ENCODE assay signal across 20 mouse cellular contexts in the genomic region with DNA sequence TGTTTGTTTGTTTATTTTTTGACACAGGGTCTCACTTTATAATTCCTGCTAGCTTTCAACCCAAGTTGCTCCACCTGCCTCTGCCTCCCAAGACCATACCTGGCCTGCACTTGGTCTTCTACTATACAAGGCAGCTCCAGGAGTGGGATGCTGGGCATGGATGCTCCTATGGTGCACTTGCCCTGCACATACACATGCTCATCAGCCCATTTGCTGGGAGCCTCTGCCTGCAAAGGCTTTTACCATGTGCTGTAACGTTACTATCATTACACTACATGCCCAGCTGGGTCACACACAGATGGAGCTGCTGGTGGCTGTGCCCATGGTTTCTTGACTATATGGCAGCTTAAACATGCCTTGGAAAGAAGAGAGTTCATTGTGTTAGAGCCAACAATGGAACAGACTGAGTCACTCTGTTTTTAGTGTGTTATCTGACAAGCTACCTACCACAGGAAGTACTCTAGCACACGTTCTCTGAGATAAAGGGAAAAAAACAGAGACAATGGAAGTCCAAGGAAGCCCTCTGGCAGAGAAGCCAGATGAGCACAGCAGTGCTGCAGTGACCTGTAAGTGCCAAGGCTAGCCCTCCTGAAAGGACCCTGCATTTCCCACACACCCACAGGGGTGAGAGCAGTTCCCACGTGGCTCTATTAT. TPM values are rescaled to one million over a fixed set of nuclear protein-coding genes. Genes with fewer than 3 reads are reported as not detected.
DNase-seq lines count a peak whose midpoint lies in the region; ATAC-seq and TF ChIP-seq lines count a peak whose summit lies in the region.
"Had no signal": no experiment of that assay in that cellular context is flagged by ENCODE, and none has a peak within 500 bp of the region (broad histone marks: within the 10 kb centered on the region; RNA-seq: fewer than 3 reads in every experiment).

No protein-coding gene starts in this region.

- no peak for TF ChIP-seq CTCF in heart, postnatal 0 days (IDR thresholded peaks at IDR 0.05; ENCODE audit: low read depth)
- no peak for TF ChIP-seq CTCF in heart, adult 2 months (IDR thresholded peaks at IDR 0.05)

- H3K9ac ChIP-seq in heart, postnatal 0 days (replicated peaks; ENCODE audit: low read depth, low read length), result no peak overlapping the region
- no peak overlapping the region for H3K9ac ChIP-seq in heart, adult 2 months (ENCODE audit: low read depth, low read length)
- H3K9ac ChIP-seq: kidney, embryonic 15.5 days; limb, embryonic 12.5 days; lung, embryonic 14.5 days; neural tube, embryonic 15.5 days; stomach, embryonic 15.5 days had no signal

- peak; percentile 39; the same call in 1 of the 2 replicates for ATAC-seq in heart, postnatal 0 days (ENCODE audit: insufficient read depth, low read depth)
- ATAC-seq in CD4-positive, CD25-positive, alpha-beta regulatory T cell, adult 4 months, result peak; percentile 62
- ATAC-seq in inflammation-experienced regulatory T-cells, adult 6 months, result peak; percentile 63
- ATAC-seq: forebrain, embryonic 16.5 days; hindbrain, postnatal 0 days had no signal

- TF ChIP-seq EP300 in heart, postnatal 0 days (IDR thresholded peaks at IDR 0.05; ENCODE audit: low read depth), result no peak
- no peak for TF ChIP-seq EP300 in heart, adult 2 months (IDR thresholded peaks at IDR 0.05; ENCODE audit: insufficient read depth, low read depth, low read length)

- no peaks in the 10 kb centered on the region for H3K27me3 ChIP-seq in heart, postnatal 0 days (ENCODE audit: control insufficient read depth, insufficient read depth, low read length)
- no peaks in the 10 kb centered on the region for H3K27me3 ChIP-seq in heart, adult 2 months (ENCODE audit: control insufficient read depth, insufficient read depth, low read length)
- H3K27me3 ChIP-seq: kidney, embryonic 15.5 days; limb, embryonic 12.5 days; neural tube, embryonic 15.5 days; stomach, embryonic 15.5 days had no signal

- 33% methylated on average over 3 of the region's 3 CpGs for WGBS in heart, postnatal 0 days
- 28% methylated on average over 3 of the region's 3 CpGs for WGBS in heart, adult 2 months

- H3K4me1 ChIP-seq in heart, postnatal 0 days (ENCODE audit: control insufficient read depth, insufficient read depth), result no peaks in the 10 kb centered on the region
- H3K4me1 ChIP-seq in heart, adult 2 months (ENCODE audit: control insufficient read depth, insufficient read depth, low read length), result peaks cover 5% of the 10 kb centered on the region
- H3K4me1 ChIP-seq: kidney, embryonic 15.5 days; limb, embryonic 12.5 days had no signal

- intact Hi-C loops in heart, adult 2 months (cut with DNase I), result no loop called here

- 0 out of 2 replicates have a peak overlapping the region, but pooled peaks have one; percentile 18 for H3K27ac ChIP-seq in heart, postnatal 0 days (ENCODE audit: low read depth)
- H3K27ac ChIP-seq in heart, adult 2 months, result no peak overlapping the region
- H3K27ac ChIP-seq: hindbrain, postnatal 0 days; kidney, embryonic 15.5 days; limb, embryonic 12.5 days; neural tube, embryonic 15.5 days; stomach, embryonic 15.5 days had no signal

- H3K4me2 ChIP-seq in heart, postnatal 0 days (ENCODE audit: low read depth, low read length), result no peak overlapping the region
- H3K4me2 ChIP-seq: kidney, embryonic 15.5 days; limb, embryonic 12.5 days; lung, embryonic 14.5 days; neural tube, embryonic 15.5 days; stomach, embryonic 15.5 days had no signal

- peaks cover 4% of the 10 kb centered on the region; the same call in 1 of the 2 replicates for H3K79me2 ChIP-seq in heart, adult 2 months (replicated peaks; ENCODE audit: control insufficient read depth, insufficient read depth, low read length)

- no peak for TF ChIP-seq POLR2A in heart, adult 2 months (IDR thresholded peaks at IDR 0.05; ENCODE audit: insufficient read depth, low read depth, low read length)

- H3K4me3 ChIP-seq in heart, postnatal 0 days (ENCODE audit: low read depth, low read length), result no peak overlapping the region
- no peak overlapping the region for H3K4me3 ChIP-seq in heart, adult 2 months
- H3K4me3 ChIP-seq: kidney, embryonic 15.5 days; left cerebral cortex, adult 2 months; limb, embryonic 12.5 days; neural tube, embryonic 15.5 days; stomach, embryonic 15.5 days had no signal

- no peaks in the 10 kb centered on the region for H3K9me3 ChIP-seq in heart, postnatal 0 days (replicated peaks; ENCODE audit: control insufficient read depth, low read length)
- H3K9me3 ChIP-seq: kidney, embryonic 15.5 days; limb, embryonic 12.5 days; neural tube, embryonic 15.5 days; stomach, embryonic 15.5 days had no signal

- DNase-seq in heart, postnatal 0 days (ENCODE audit: low spot score), result no peak
- no peak for DNase-seq in heart, adult 2 months
- DNase-seq in B cell, adult 2 months, result peak; percentile 38 to 42
- DNase-seq in gastrocnemius, adult 18-20 months (ENCODE audit: low spot score), result no peak
- no peak for DNase-seq in kidney, postnatal 36 days
- DNase-seq: adrenal gland, adult 8-10 months; cerebellum, adult 8-10 months; gastrocnemius, postnatal 10 days; lung, embryonic 14.5 days; retina, postnatal 1 day; thymus, postnatal 25 days had no signal

- peaks cover 88% of the 10 kb centered on the region for H3K36me3 ChIP-seq in heart, postnatal 0 days (replicated peaks; ENCODE audit: control insufficient read depth, insufficient read depth, low read length)
- H3K36me3 ChIP-seq in heart, adult 2 months (ENCODE audit: control insufficient read depth, insufficient read depth, low read length), result peaks cover 8% of the 10 kb centered on the region

RNA-seq across cellular contexts. Expression of gene Litaf, which starts 12.4 kb away (rescaled TPM):
- total RNA-seq in heart, postnatal 0 days (2014; rRNA removed; ENCODE audit: low replicate concordance), result 77.1 and 78.2 TPM in 2 replicates
- polyA plus RNA-seq in heart, postnatal 0 days (2015; fragmentation: Nextera tagmentation; extraction: Ambion mirVana), result 53.8 and 55.7 TPM in 2 replicates
- total RNA-seq in heart, adult 2 months (2021), result 10 to 100 TPM; 19.6 to 25.0 TPM
- polyA plus RNA-seq in heart, adult 2 months (2012; rRNA removed), result 38.1 and 47.3 TPM in 2 replicates
- 10 to 100 TPM; 47.2 to 61.2 TPM for polyA plus RNA-seq in CD4-positive, CD25-positive, alpha-beta regulatory T cell, adult 4 months (2017; shearing (Covaris generic))
- polyA plus RNA-seq in inflammation-experienced regulatory T-cells, adult 6 months (2017; shearing (Covaris generic)), result 10 to 100 TPM; 29.9 to 99.4 (median 39.3) TPM
- total RNA-seq in gastrocnemius, adult 18-20 months (2021), result 10 to 100 TPM in 1 of 2 experiments, 1 to 10 TPM in 1; 8.7 to 10.7 TPM

RNA-seq across cellular contexts. Expression of gene Snn, which starts 17.6 kb away (rescaled TPM):
- 78.3 and 91.9 TPM in 2 replicates for total RNA-seq in heart, postnatal 0 days (2014; rRNA removed; ENCODE audit: low replicate concordance)
- 32.0 and 36.6 TPM in 2 replicates for polyA plus RNA-seq in heart, postnatal 0 days (2015; fragmentation: Nextera tagmentation; extraction: Ambion mirVana)
- total RNA-seq in heart, adult 2 months (2021), result 10 to 100 TPM; 22.6 to 32.3 TPM
- 23.9 and 32.2 TPM in 2 replicates for polyA plus RNA-seq in heart, adult 2 months (2012; rRNA removed)
- 1 to 10 TPM; 1.3 to 3.5 TPM for polyA plus RNA-seq in CD4-positive, CD25-positive, alpha-beta regulatory T cell, adult 4 months (2017; shearing (Covaris generic))
- 1 to 10 TPM in 2 of 3 experiments, under 1 TPM in 1; 0.84 to 1.3 (median 1.1) TPM for polyA plus RNA-seq in inflammation-experienced regulatory T-cells, adult 6 months (2017; shearing (Covaris generic))
- total RNA-seq in gastrocnemius, adult 18-20 months (2021), result 1 to 10 TPM; 2.4 to 3.4 TPM

RNA-seq across cellular contexts. Expression of gene Txndc11, which starts 56.1 kb away (rescaled TPM):
- total RNA-seq in heart, postnatal 0 days (2014; rRNA removed; ENCODE audit: low replicate concordance), result 35.6 and 55.2 TPM in 2 replicates
- polyA plus RNA-seq in heart, postnatal 0 days (2015; fragmentation: Nextera tagmentation; extraction: Ambion mirVana), result 20.1 and 24.3 TPM in 2 replicates
- total RNA-seq in heart, adult 2 months (2021), result 10 to 100 TPM; 13.0 to 14.8 TPM
- polyA plus RNA-seq in heart, adult 2 months (2012; rRNA removed), result 11.2 and 17.8 TPM in 2 replicates
- 10 to 100 TPM in 1 of 2 experiments, 1 to 10 TPM in 1; 7.3 to 10.5 TPM for polyA plus RNA-seq in CD4-positive, CD25-positive, alpha-beta regulatory T cell, adult 4 months (2017; shearing (Covaris generic))
- 10 to 100 TPM in 1 of 3 experiments, 1 to 10 TPM in 2; 6.2 to 12.3 (median 9.7) TPM for polyA plus RNA-seq in inflammation-experienced regulatory T-cells, adult 6 months (2017; shearing (Covaris generic))
- 1 to 10 TPM; 6.7 to 9.0 TPM for total RNA-seq in gastrocnemius, adult 18-20 months (2021)

Comparison
In these comparisons a context has a peak if more than half of its experiments do, and no peak if none do; other contexts are left out.
1. DNase-seq: peak in B cell, adult 2 months (2 of 2); none in heart, postnatal 0 days (single experiment), heart, adult 2 months (0 of 2), gastrocnemius, adult 18-20 months (single experiment) and kidney, postnatal 36 days (0 of 2).
2. Peak in every context shown above with its lines, with median percentiles within 50 percentile points of each other: ATAC-seq.